Mouse (Mus musculus) cerebellum, adult 11-12 months (tissue): ENCODE data around the gene Rtl9.
A peak's percentile ranks its signal among the peaks of the same experiment; 100 is the strongest.

Source experiments
- DNase-seq: peaks from one replicate; pipeline ENCODE4 v3.0.0; 2022

Rtl9 gene

GRCm38 (mm10) chrX:143099044-143099754 lies at the start of gene Rtl9:
Gene Rtl9, plus strand, starts transcription at chrX:143099594.
- no peak for DNase-seq

DNA sequence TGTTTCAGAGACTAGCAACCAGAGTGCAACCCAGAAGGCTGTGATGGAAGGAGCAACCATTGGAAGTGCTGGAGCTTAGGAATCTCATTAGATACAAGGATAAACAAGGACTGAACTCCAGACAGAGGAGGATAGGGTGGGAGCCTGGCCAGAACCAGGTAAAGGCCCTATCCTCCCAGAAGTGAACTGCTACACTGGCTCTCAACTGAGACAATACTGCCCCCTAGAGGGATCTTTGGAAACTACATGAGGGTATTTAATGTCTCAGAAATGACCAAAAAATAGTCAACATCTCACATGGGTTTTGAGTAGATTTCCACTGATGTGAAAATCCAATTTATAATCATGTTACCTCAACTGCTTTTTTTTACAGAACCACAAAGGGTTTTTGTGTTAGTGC lies 47.9 kb upstream of the Rtl9 start:
- no peak for DNase-seq

- no peak for DNase-seq
Observed at GRCm38 (mm10) chrX:143051921-143052320, 47.5 kb upstream of the Rtl9 start.

GRCm38 (mm10) chrX:143058829-143059228 lies 40.6 kb upstream of the Rtl9 start:
- peak; percentile 31 for DNase-seq

DNA sequence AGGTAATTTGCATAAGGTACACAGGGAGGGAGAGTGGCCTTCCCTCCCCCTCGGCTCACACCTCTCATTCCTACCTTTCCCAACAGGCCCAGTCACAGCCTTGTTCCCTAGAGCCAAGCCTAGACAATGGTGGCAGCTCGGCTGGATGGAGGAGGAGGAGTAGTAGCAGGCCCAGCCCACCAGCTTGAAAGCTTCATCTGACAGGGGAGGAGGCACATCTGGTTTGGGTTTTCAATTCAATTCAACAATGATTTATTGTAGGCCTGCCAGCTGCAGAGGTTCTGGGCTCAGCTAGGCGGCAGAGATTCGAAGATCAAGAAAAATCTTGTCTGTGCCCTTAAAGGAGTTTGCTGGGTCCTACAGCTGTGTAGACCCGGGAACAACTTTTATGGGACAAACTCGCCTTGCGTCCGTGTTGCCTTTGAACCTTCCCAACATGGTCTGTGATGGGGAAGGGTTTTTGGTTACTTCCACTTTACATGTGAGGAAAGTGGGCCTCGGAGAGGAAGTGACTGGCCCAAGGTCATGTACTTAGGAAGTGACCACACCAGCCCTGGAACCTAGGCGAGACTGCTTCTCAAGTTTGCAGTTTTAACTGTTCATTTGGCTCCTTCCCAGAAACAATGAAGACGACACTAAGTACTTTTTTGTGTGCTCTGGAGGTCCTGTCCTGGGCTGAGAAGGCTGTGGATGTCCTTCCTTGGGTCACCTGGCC lies 36.6 kb upstream of the Rtl9 start:
- DNase-seq, result no peak

GRCm38 (mm10) chrX:143063780-143064179 lies 35.6 kb upstream of the Rtl9 start:
- no peak for DNase-seq

GRCm38 (mm10) chrX:143064288-143064687 lies 35.1 kb upstream of the Rtl9 start:
- no peak for DNase-seq

DNA sequence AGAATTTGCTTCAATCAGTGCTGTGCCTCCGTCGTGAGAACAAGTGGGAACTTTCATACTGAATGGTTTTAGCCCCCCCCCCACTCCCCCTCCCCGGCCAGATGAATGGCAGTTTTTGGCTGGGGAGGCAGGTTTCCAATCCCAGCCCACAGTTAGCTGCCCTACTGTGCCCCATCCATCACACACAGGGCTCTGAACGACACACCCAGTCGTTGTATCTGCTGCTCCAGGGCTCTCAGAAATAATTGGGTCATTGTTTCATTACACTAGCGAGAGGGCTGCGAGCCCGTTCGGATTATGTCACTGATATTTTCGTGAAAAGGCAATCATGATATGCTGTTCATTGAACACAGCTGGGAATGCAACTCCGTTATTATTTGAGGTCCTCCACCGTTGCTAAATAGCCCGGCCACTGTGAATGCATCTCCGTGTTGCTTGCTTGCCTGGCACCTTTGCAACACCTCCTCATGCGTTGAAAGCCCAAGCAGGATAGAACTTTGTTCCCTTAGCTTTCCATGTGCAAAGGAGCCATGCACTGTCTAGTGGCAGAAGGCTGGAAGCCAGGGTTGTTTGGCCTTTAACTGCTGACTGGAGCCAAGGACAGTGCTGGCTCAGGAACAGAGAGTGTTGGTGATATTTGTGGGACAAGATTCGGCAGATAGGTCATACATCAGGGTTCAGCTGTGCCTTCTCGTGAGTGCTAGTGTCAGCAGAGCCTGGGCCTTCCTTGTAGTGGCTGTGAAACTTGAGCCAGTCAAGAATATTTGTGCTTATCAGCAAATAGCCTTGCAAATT lies 32.9 kb upstream of the Rtl9 start:
- DNase-seq, result no peak

DNA sequence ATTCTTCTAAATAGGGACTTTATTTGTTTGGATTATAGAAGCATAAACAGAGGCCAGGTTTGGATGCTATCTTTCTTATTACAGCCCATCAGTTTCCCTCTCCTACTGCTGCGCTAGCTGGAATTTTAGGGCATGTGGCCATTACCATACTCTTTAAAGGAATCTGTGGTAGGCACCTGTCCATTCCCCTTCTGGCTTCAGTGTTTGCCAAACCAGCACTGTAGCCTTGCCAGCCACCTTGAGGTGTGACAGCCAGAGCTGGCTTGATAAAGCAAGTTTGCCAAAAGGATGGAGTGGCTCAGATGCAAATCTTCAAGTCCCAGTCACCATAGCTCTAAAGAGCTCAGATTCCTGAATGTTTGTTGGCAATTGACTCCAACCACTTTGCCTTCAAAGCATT lies 32.3 kb upstream of the Rtl9 start:
- DNase-seq, result peak; percentile 38

- no peak for DNase-seq
Observed at GRCm38 (mm10) chrX:143067576-143067975, 31.8 kb upstream of the Rtl9 start.

GRCm38 (mm10) chrX:143080458-143081336 lies 18.7 kb upstream of the Rtl9 start:
- DNase-seq, result no peak

DNA sequence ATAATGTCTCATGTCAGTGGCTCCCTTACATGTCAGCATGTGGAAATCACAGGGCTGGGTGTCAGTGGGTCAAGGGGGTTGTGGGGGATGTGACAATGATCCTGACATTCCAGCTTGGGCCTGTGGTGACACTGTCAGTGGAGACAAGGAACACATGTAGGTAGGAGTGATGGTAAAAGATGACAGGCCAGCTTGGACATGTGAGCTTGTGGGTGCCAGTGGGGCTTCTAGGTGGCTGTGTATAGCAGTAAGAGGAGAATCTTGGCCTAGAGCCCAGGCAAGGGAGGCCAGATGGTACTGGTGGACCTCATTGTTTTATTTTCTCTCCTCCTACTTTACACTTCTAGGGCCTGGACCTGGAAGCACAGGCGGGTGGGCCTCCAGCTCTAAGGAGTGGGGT lies 16.7 kb upstream of the Rtl9 start:
- peak; percentile 34 for DNase-seq

GRCm38 (mm10) chrX:143088225-143088624 lies 11.2 kb upstream of the Rtl9 start:
- no peak for DNase-seq

- DNase-seq, result no peak
Observed at GRCm38 (mm10) chrX:143090904-143091588, 8.3 kb upstream of the Rtl9 start.

GRCm38 (mm10) chrX:143097551-143097950 lies 1.8 kb upstream of the Rtl9 start:
- DNase-seq, result no peak

- no peak for DNase-seq
Observed at GRCm38 (mm10) chrX:143103146-143103545, 3.8 kb downstream of the Rtl9 start.

DNA sequence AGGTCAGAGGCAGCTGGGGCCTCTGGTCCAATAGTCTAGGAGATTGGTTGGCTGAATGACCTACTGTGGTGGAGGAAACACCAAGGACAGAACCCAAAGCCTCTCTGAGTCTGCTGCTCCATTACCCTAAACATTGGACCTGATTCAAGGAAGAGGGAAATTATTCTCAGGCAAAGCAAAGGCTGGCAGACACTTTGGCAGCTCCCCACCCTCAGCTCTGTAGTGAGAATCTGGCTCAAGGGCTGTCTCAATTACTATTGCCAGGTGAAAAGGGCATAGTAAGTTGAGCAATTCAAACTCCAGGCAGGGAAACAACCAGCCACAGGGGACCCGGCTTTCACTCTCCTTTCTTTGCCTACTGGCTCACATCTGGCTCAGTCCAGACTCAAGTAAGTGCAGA lies 6.5 kb downstream of the Rtl9 start:
- no peak for DNase-seq

DNA sequence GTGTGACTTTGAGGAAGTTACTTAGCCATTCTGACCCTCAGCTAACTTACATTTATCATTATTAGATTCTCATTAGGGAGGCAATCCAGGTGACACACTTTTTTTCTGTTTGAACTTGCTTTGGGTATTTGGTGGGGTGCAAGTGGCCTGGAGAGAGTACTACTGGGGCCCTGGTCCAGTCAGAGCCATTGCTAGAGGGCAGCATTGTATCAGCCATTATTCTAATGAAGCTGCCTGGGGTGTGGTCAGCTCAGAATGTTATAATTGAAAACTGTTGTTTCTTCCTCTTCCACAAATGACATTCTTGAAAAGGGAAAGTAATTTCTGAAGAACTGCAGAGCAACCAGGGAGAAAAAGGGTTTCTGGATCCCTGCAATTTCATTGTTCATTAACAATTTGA lies 13.2 kb downstream of the Rtl9 start:
- DNase-seq, result no peak
